Mouse (Mus musculus): ENCODE results near the gene Lztfl1. TPM values are rescaled to one million over a fixed set of nuclear protein-coding genes. Genes with fewer than 3 reads are reported as not detected.
"Not testable (repeated sequence)": the region's sequence is repeated elsewhere in the genome, so short reads cannot be mapped to it uniquely, and the experiment has no call there.

Gene Lztfl1
- total RNA-seq, 2 experiments from 2014 or later = 58.2 to 61.9 TPM

DNA sequence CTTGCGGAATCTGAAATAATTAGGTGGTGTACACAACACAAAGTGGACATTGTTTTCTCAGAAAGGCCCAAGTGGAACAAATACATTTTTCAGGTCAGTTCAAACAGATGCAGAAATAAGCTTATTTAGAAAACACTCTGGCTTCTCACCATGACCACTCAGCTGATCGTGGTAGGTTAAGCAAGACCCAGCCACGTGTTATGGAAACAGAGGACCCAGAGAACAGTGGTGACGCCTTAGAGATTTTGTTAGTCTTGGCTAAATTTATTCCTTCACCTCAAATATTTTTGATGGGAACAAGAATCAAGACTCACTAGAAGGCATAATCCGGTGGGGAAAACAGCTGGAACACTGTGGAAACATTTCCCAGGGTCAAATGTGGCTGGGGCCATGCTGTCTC lies 31.3 kb downstream of the Lztfl1 start:
- intact Hi-C loops (cut with DNase I) = no loop called here
- DNase-seq = peak; percentile 2

- no peak for DNase-seq
- intact Hi-C loops (cut with DNase I) = no loop called here
Measured at GRCm38 (mm10) chr9:123683704-123684103, 33.8 kb downstream of the Lztfl1 start.

- intact Hi-C loops (cut with DNase I) = no loop called here
- no peak for DNase-seq
Measured at GRCm38 (mm10) chr9:123679198-123679597, 38.3 kb downstream of the Lztfl1 start.

DNA sequence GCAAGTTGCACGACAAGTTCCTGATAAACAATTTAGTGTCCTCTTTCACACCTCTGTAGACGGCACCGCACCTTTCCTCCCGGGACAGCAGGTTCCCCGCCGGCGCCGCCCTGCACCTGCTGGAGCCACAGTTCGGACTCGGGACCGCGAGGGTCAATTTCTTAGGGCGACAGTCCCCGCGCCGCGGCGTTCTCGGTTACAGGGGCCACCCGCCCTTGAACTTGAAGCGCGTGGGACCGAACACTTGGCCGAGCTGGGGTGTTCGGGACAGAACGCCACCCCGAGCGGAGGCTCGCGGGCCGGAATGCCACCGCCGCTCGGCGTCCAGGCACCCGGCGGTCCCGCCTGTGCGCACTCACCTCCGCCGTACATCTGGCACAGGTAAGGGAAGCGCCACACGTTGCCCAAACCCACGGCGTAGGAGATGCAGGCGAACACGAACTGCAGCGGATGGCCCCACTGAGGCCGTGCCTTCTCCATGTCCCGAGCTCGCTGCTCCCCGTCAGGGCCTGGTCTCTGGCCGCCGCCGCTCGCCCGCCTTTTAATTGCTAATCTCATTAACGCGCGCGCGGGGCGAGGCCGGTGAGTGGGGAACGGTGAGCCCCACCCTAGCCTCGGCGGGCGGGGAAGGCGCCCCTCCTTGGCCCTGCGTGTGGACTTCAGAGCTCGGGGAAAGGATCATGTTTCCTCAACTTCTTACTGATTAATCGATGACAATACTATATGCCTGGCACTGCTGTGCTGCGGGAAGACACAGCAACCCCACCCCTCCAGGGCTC lies 39.0 kb downstream of the Lztfl1 start, which contains the start of the genes Ccr9 and Slc6a20a:
Ccr9 (plus strand) TSS at position 113 of the 779 bp plus-strand sequence.
Slc6a20a (minus strand) TSS at position 559 of the 779 bp plus-strand sequence.
- intact Hi-C loops (cut with DNase I) = no loop called here
- DNase-seq = peak; percentile 8

DNA sequence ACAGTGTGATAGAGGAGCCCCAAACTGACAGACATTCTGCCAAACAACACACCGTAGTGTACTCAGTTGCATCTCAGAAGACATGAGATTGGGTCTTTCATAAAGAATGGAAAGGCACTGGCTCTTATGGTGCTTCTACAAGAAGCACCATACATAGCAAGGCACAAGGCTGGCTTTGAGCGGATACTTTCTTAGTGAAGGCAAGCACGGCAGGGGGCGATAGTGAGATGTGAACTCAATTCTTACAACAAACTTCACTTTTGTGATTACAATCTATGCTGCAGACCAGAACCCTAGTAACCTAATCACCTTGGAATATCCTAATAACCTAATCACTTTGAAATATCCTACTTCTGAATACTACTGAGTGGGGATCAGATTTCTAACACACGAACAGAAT lies 51.9 kb downstream of the Lztfl1 start:
- DNase-seq = peak; percentile 5
- intact Hi-C loops (cut with DNase I) = no loop called here

- peak; percentile 44 for DNase-seq
- intact Hi-C loops (cut with DNase I) = not testable (repeated sequence)
Measured at GRCm38 (mm10) chr9:123659986-123660676, 57.4 kb downstream of the Lztfl1 start.

- intact Hi-C loops (cut with DNase I) = no loop called here
- no peak for DNase-seq
Measured at GRCm38 (mm10) chr9:123658981-123659380, 58.5 kb downstream of the Lztfl1 start.

GRCm38 (mm10) chr9:123657457-123657856 lies 60.0 kb downstream of the Lztfl1 start:
- no peak for DNase-seq
- intact Hi-C loops (cut with DNase I) = no loop called here

DNA sequence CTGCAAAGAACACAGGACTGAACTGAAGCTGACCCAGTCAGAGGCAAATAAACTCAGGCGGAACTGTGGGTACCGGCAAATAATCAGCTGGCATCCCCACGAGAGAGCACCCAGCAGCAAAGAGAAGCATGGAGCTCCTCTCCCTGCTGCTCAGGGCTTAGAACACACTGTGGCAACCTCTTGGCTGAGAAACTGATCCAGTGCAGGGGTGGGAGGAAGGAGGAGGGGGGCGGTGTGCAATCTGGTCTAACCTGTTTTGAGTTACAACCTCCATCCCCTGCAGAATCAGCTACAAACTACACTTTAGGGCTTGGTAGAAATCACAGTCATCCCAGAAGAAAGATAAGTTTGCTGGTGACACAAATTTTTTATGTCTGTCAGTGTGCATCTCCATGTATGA lies 66.1 kb downstream of the Lztfl1 start:
- no peak for DNase-seq
- intact Hi-C loops (cut with DNase I) = no loop called here

DNA sequence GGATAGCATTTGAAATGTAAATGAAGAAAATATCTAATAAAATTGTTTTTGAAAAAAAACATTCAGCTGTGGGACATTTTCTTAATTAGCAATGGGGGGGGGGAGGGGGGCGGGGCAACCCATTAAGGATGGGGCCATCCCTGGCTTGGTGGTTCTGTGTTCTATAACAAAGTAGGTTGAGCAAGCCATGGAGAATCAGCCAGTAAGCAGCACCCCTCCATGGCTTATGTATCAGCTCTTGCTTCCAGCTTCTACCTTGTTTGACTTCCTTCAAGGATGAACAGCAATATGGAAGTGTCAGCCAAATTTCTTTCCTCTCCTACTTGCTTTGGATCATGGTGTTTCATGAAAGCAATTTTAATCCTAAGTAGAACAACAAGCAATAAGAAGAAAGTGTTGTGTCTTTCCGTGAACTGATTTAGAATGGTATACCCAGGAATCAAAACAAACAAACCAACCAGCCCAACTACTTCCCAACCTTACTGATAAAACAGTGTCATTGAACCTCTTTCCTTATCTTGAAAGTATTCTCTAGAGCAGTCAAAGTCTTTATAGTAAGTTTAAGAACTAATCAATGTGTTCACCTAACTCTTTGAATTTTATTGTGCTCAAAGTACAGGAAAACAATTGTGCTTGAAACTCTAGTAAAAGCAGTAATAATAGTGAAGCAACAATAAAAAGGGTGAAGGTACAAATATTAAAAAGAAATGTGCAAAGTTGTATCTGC lies 67.5 kb downstream of the Lztfl1 start:
- intact Hi-C loops (cut with DNase I) = no loop called here

More for the DNA sequence above, 67.5 kb downstream of the Lztfl1 start:
- DNase-seq = no peak

Other genes starting within 250 kb of the Lztfl1 start
- 10 to 100 TPM in 1 of 2 experiments, 1 to 10 TPM in 1; 9.5 to 10.2 TPM for gene Limd1, start 239.0 kb downstream of the Lztfl1 start, total RNA-seq (2021)
- gene Sacm1l, start 187.9 kb downstream of the Lztfl1 start, total RNA-seq (2021) = 10 to 100 TPM; 43.3 to 46.6 TPM
- under 1 TPM; 0.40 to 0.48 TPM for gene Slc6a20b, start 85.1 kb downstream of the Lztfl1 start, total RNA-seq (2021)
- under 1 TPM; 0.16 to 0.18 TPM for gene Ccr9, start 39.3 kb downstream of the Lztfl1 start, total RNA-seq (2021)
- 10 to 100 TPM; 15.3 to 15.7 TPM for gene Slc6a20a, start 38.8 kb downstream of the Lztfl1 start, total RNA-seq (2021)
- not detected for gene Cxcr6, start 88.8 kb upstream of the Lztfl1 start, total RNA-seq (2021)
- gene Fyco1, start 134.2 kb upstream of the Lztfl1 start, total RNA-seq (2021) = 10 to 100 TPM; 16.6 to 17.5 TPM
- gene Xcr1, start 144.3 kb upstream of the Lztfl1 start, total RNA-seq (2021) = not detected